Mouse (Mus musculus) hematopoietic stem cell, adult 5-6 weeks (primary cell): ENCODE measurements around the gene Skap1. TPM values are rescaled to one million over a fixed set of nuclear protein-coding genes. Genes with fewer than 3 reads are reported as not detected.

ENCODE experiments used
- ATAC-seq, 2 experiments: fragments of 125-278 bp in 1 of 2; replicated peaks in 1 of 2; 2 replicates each; pipeline ENCODE4 v1.8.0; 2016 to 2017; ENCODE audit warnings: inconsistent platforms in 2 of 2, mild to moderate bottlenecking in 2 of 2, moderate number of reproducible peaks in 2 of 2, low read depth in 1 of 2, moderate TSS enrichment in 1 of 2; ENCODE audit not compliant: low FRiP score in 2 of 2, poor library complexity in 2 of 2, severe bottlenecking in 2 of 2, insufficient read depth in 1 of 2, low TSS enrichment in 1 of 2
- total RNA-seq: library from RNA; stranded (forward); fragments of 172-1452, 232-1000 nt; gene quantifications from 2 replicates; pipeline ENCODE4 v1.2.3, GENCODE M21; 2017

Skap1 gene
- total RNA-seq, 1 experiment from 2014 or later = 2.4 TPM

GRCm38 (mm10) chr11:96595890-96596289 lies 131.5 kb downstream of the Skap1 start:
- ATAC-seq = no peak

GRCm38 (mm10) chr11:96596301-96596700 lies 131.9 kb downstream of the Skap1 start:
- no peak for ATAC-seq

GRCm38 (mm10) chr11:96602806-96603205 lies 138.4 kb downstream of the Skap1 start:
- no peak for ATAC-seq

- no peak; a peak in 1 of 4 replicates for ATAC-seq
Observed at GRCm38 (mm10) chr11:96604306-96604705, 139.9 kb downstream of the Skap1 start.

GRCm38 (mm10) chr11:96604751-96605450 lies 140.5 kb downstream of the Skap1 start:
- no peak for ATAC-seq

- ATAC-seq = no peak
Observed at GRCm38 (mm10) chr11:96605516-96605915, 141.1 kb downstream of the Skap1 start.

- ATAC-seq = no peak
Observed at GRCm38 (mm10) chr11:96612596-96612995, 148.2 kb downstream of the Skap1 start.

- no peak for ATAC-seq
Observed at GRCm38 (mm10) chr11:96616792-96617191, 152.4 kb downstream of the Skap1 start.

GRCm38 (mm10) chr11:96618789-96619445 lies 154.5 kb downstream of the Skap1 start:
- no peak for ATAC-seq

- no peak for ATAC-seq
Observed at GRCm38 (mm10) chr11:96619576-96619975, 155.2 kb downstream of the Skap1 start.

- no peak for ATAC-seq
Observed at GRCm38 (mm10) chr11:96620006-96620405, 155.6 kb downstream of the Skap1 start.

- no peak for ATAC-seq
Observed at GRCm38 (mm10) chr11:96620660-96621059, 156.3 kb downstream of the Skap1 start.

- 0 out of 4 replicates have a peak, but pooled peaks have one; percentile 46 to 51 for ATAC-seq
Observed at GRCm38 (mm10) chr11:96621167-96621566, 156.8 kb downstream of the Skap1 start.

- peak; percentile 63 to 86 for ATAC-seq
Observed at GRCm38 (mm10) chr11:96622782-96623181, 158.4 kb downstream of the Skap1 start.

GRCm38 (mm10) chr11:96624436-96624835 lies 160.0 kb downstream of the Skap1 start:
- no peak for ATAC-seq

GRCm38 (mm10) chr11:96629775-96630174 lies 165.4 kb downstream of the Skap1 start:
- ATAC-seq = no peak

- no peak for ATAC-seq
Observed at GRCm38 (mm10) chr11:96631521-96631920, 167.1 kb downstream of the Skap1 start.

- ATAC-seq = no peak
Observed at GRCm38 (mm10) chr11:96637927-96638326, 173.5 kb downstream of the Skap1 start.

GRCm38 (mm10) chr11:96639805-96640204 lies 175.4 kb downstream of the Skap1 start:
- no peak for ATAC-seq
